Mouse (Mus musculus): ENCODE measurements at regions not wholly inside any gene's neighbourhood (a gene's known extent, or its start where the extent isn't known, plus 50 kb on each side); places are given as distances from the start of the nearest gene placed in this dataset.
"Not testable (repeated sequence)": the region's sequence is repeated elsewhere in the genome, so short reads cannot be mapped to it uniquely, and the experiment has no call there.

- DNase-seq (ENCODE audit: extremely low read depth, insufficient read length, low spot score) = no peak
Measured at GRCm38 (mm10) chrX:18960465-18960864, 499.3 kb upstream of the 4930578C19Rik start.

GRCm38 (mm10) chrX:18942612-18943011, 481.4 kb upstream of the 4930578C19Rik start:
- peak; percentile 0 for DNase-seq (ENCODE audit: extremely low read depth, insufficient read length, low spot score)

GRCm38 (mm10) chrX:18933340-18933739, 472.1 kb upstream of the 4930578C19Rik start:
- no peak for DNase-seq (ENCODE audit: extremely low read depth, insufficient read length, low spot score)

GRCm38 (mm10) chrX:18923084-18923483, 461.9 kb upstream of the 4930578C19Rik start:
- DNase-seq (ENCODE audit: extremely low read depth, insufficient read length, low spot score) = no peak

GRCm38 (mm10) chrX:18921366-18922092, 460.3 kb upstream of the 4930578C19Rik start:
- DNase-seq (ENCODE audit: extremely low read depth, insufficient read length, low spot score) = no peak

GRCm38 (mm10) chrX:18882784-18883171, 421.6 kb upstream of the 4930578C19Rik start:
- no peak for DNase-seq (ENCODE audit: extremely low read depth, insufficient read length, low spot score)

GRCm38 (mm10) chrX:18882088-18882783, 421.0 kb upstream of the 4930578C19Rik start:
- peak; percentile 69 for DNase-seq (ENCODE audit: extremely low read depth, insufficient read length, low spot score)

GRCm38 (mm10) chrX:18875734-18876133, 414.5 kb upstream of the 4930578C19Rik start:
- DNase-seq (ENCODE audit: extremely low read depth, insufficient read length, low spot score) = no peak

GRCm38 (mm10) chrX:18874051-18874450, 412.9 kb upstream of the 4930578C19Rik start:
- peak; percentile 56 for DNase-seq (ENCODE audit: extremely low read depth, insufficient read length, low spot score)

GRCm38 (mm10) chrX:18838668-18839067, 377.5 kb upstream of the 4930578C19Rik start:
- DNase-seq (ENCODE audit: extremely low read depth, insufficient read length, low spot score) = no peak

GRCm38 (mm10) chrX:18824971-18825370, 363.8 kb upstream of the 4930578C19Rik start:
- DNase-seq (ENCODE audit: extremely low read depth, insufficient read length, low spot score) = not testable (repeated sequence)

GRCm38 (mm10) chrX:18814441-18814973, 353.3 kb upstream of the 4930578C19Rik start:
- DNase-seq (ENCODE audit: extremely low read depth, insufficient read length, low spot score) = no peak
